Mouse (Mus musculus) lung, postnatal 0 days (tissue): ENCODE data around the gene Kif3c. TPM values are rescaled to one million over a fixed set of nuclear protein-coding genes. Genes with fewer than 3 reads are reported as not detected.

Source experiments
- ATAC-seq: fragments of 200-750 bp; cut with Nextera tagmentation; 2 replicates; pipeline ENCODE4 v1.8.0; 2017; ENCODE audit warnings: moderate library complexity
- DNase-seq: peaks from one replicate; pipeline ENCODE4 v3.0.0-alpha.2; 2016; ENCODE audit warnings: low spot score
- H3K27ac ChIP-seq: fragments of 300-500 bp; sonication (generic); 2 replicates; pipeline ENCODE4 v1.5.1; 2014; ENCODE audit warnings: antibody characterized with exemption, mild to moderate bottlenecking, low read length, mixed read lengths
- H3K27me3 ChIP-seq: fragments of 300-500 bp; sonication (generic); replicated peaks from 2 replicates; pipeline ENCODE4 v1.6.1; 2014; ENCODE audit warnings: low read length, mixed read lengths; ENCODE audit not compliant: insufficient read depth
- H3K36me3 ChIP-seq: fragments of 300-500 bp; sonication (generic); 2 replicates; pipeline ENCODE4 v1.6.1; 2014; ENCODE audit warnings: low read length, mixed read lengths; ENCODE audit not compliant: insufficient read depth
- H3K4me1 ChIP-seq: fragments of 300-500 bp; sonication (generic); 2 replicates; pipeline ENCODE4 v1.6.1; 2014; ENCODE audit warnings: antibody characterized with exemption, low read depth, low read length, mixed read lengths; ENCODE audit not compliant: insufficient read depth
- H3K4me2 ChIP-seq: fragments of 300-500 bp; sonication (generic); replicated peaks from 2 replicates; pipeline ENCODE4 v1.6.1; 2014; ENCODE audit warnings: low read depth, mild to moderate bottlenecking, low read length, moderate library complexity, mixed read lengths
- H3K4me3 ChIP-seq: fragments of 300-500 bp; sonication (generic); 2 replicates; pipeline ENCODE4 v1.5.1; 2014; ENCODE audit warnings: low read depth, low read length
- H3K9ac ChIP-seq: fragments of 300-500 bp; sonication (generic); replicated peaks from 2 replicates; pipeline ENCODE4 v1.6.1; 2014; ENCODE audit warnings: low read depth, mild to moderate bottlenecking
- H3K9me3 ChIP-seq: fragments of 300-500 bp; sonication (generic); 2 replicates; pipeline ENCODE4 v1.6.1; 2016; ENCODE audit warnings: low read length, mixed read lengths
- CTCF ChIP-seq: IDR thresholded peaks from 2 replicates; pipeline ENCODE4 v1.5.1; 2016; ENCODE audit warnings: antibody characterized with exemption, mild to moderate bottlenecking
- EP300 ChIP-seq: IDR thresholded peaks from 2 replicates; pipeline ENCODE4 v1.6.1; 2016; ENCODE audit warnings: antibody characterized with exemption, mild to moderate bottlenecking, control low read depth
- WGBS: fragments of 180-500 bp; shearing (Covaris S2); extraction: QIAGEN DNeasy Blood & Tissue Kit; methylation state at CpG from one replicate; pipeline ENCODE4 v1.1.7; 2014; 5-methylcytosine and 5-hydroxymethylcytosine counted together
- polyA plus RNA-seq: library from polyadenylated mRNA; unstranded; fragments of >200 nt; fragmentation: Nextera tagmentation; extraction: Ambion mirVana; gene quantifications from 2 replicates; pipeline ENCODE4 v1.2.1, GENCODE M21; 2015

Gene Kif3c
- polyA plus RNA-seq, 1 experiment from 2014 or later: 5.6 TPM

- ATAC-seq: no peak
- no peak overlapping the region for H3K27ac ChIP-seq
These were observed 35.3 kb upstream of the Kif3c start for GRCm38 (mm10) chr12:3329677-3330076.

GRCm38 (mm10) chr12:3338931-3339330 lies 26.0 kb upstream of the Kif3c start:
- Histone ChIP-seq H3K9ac (no peak overlapping the region), H3K4me1 (no peaks in the 10 kb centered on the region), H3K27ac (no peak overlapping the region), H3K36me3 (no peaks in the 10 kb centered on the region), H3K27me3 (no peaks in the 10 kb centered on the region), H3K4me2 (no peak overlapping the region), H3K4me3 (no peak overlapping the region), H3K9me3 (no peaks in the 10 kb centered on the region)
- TF ChIP-seq CTCF: no peak
- TF ChIP-seq EP300: no peak
- DNase-seq (no peak), ATAC-seq (no peak)
- 67% methylated on average over 1 of the region's 1 CpGs for WGBS

More at GRCm38 (mm10) chr12:3329677-3330076, 35.3 kb upstream of the Kif3c start:
- Histone ChIP-seq H3K4me1 (no peaks in the 10 kb centered on the region), H3K4me3 (no peak overlapping the region), H3K9ac (no peak overlapping the region), H3K36me3 (no peaks in the 10 kb centered on the region), H3K4me2 (no peak overlapping the region), H3K27me3 (no peaks in the 10 kb centered on the region), H3K9me3 (no peaks in the 10 kb centered on the region)
- no peak for DNase-seq
- no peak for TF ChIP-seq CTCF
- TF ChIP-seq EP300: no peak
- 78% methylated on average over 4 of the region's 4 CpGs for WGBS

GRCm38 (mm10) chr12:3344155-3344554 lies 20.8 kb upstream of the Kif3c start:
- no peak overlapping the region for H3K4me2 ChIP-seq
- H3K9ac ChIP-seq: no peak overlapping the region
- H3K4me3 ChIP-seq: no peak overlapping the region
- TF ChIP-seq EP300 (no peak), CTCF (no peak)
- DNase-seq: no peak
- ATAC-seq: no peak
- H3K36me3 ChIP-seq: no peaks in the 10 kb centered on the region
- 80% methylated on average over 2 of the region's 2 CpGs for WGBS
- no peaks in the 10 kb centered on the region for H3K27me3 ChIP-seq
- H3K27ac ChIP-seq: no peak overlapping the region
- H3K4me1 ChIP-seq: no peaks in the 10 kb centered on the region
- H3K9me3 ChIP-seq: no peaks in the 10 kb centered on the region

- no peaks in the 10 kb centered on the region for H3K4me1 ChIP-seq
- TF ChIP-seq EP300 (no peak), CTCF (no peak)
- no peak for DNase-seq
- H3K9ac ChIP-seq: no peak overlapping the region
- no peaks in the 10 kb centered on the region for H3K27me3 ChIP-seq
- no peak overlapping the region for H3K4me2 ChIP-seq
- ATAC-seq: no peak
- H3K9me3 ChIP-seq: no peaks in the 10 kb centered on the region
- H3K36me3 ChIP-seq: no peaks in the 10 kb centered on the region
- H3K4me3 ChIP-seq: no peak overlapping the region
- H3K27ac ChIP-seq: no peak overlapping the region
- 80% methylated on average over 5 of the region's 5 CpGs for WGBS
These were observed 19.9 kb upstream of the Kif3c start for GRCm38 (mm10) chr12:3345038-3345437.

GRCm38 (mm10) chr12:3347682-3348081 lies 17.2 kb upstream of the Kif3c start:
- no peak for TF ChIP-seq CTCF
- no peak for TF ChIP-seq EP300
- H3K27ac ChIP-seq: no peak overlapping the region
- no peak overlapping the region for H3K9ac ChIP-seq
- H3K4me3 ChIP-seq: no peak overlapping the region
- no peak for DNase-seq
- H3K9me3 ChIP-seq: no peaks in the 10 kb centered on the region
- H3K4me1 ChIP-seq: no peaks in the 10 kb centered on the region
- H3K27me3 ChIP-seq: no peaks in the 10 kb centered on the region
- no peaks in the 10 kb centered on the region for H3K36me3 ChIP-seq
- no peak for ATAC-seq
- H3K4me2 ChIP-seq: no peak overlapping the region

GRCm38 (mm10) chr12:3349387-3349786 lies 15.5 kb upstream of the Kif3c start:
- H3K4me3 ChIP-seq: no peak overlapping the region
- H3K4me1 ChIP-seq: no peaks in the 10 kb centered on the region
- TF ChIP-seq CTCF (no peak), EP300 (no peak)
- ATAC-seq: no peak
- H3K9me3 ChIP-seq: no peaks in the 10 kb centered on the region
- DNase-seq: no peak
- H3K4me2 ChIP-seq: no peak overlapping the region
- H3K36me3 ChIP-seq: no peaks in the 10 kb centered on the region
- no peaks in the 10 kb centered on the region for H3K27me3 ChIP-seq
- no peak overlapping the region for H3K27ac ChIP-seq
- WGBS: 61% methylated on average over 3 of the region's 3 CpGs
- H3K9ac ChIP-seq: no peak overlapping the region

- TF ChIP-seq CTCF (no peak), EP300 (no peak)
- DNase-seq (no peak), ATAC-seq (no peak)
- no peak overlapping the region for H3K4me3 ChIP-seq
- H3K9ac ChIP-seq: no peak overlapping the region
- no peak overlapping the region for H3K27ac ChIP-seq
- H3K9me3 ChIP-seq: no peaks in the 10 kb centered on the region
- 70% methylated on average over 5 of the region's 5 CpGs for WGBS
- no peak overlapping the region for H3K4me2 ChIP-seq
- H3K4me1 ChIP-seq: no peaks in the 10 kb centered on the region
- no peaks in the 10 kb centered on the region for H3K36me3 ChIP-seq
- H3K27me3 ChIP-seq: no peaks in the 10 kb centered on the region
These were observed 14.8 kb upstream of the Kif3c start for GRCm38 (mm10) chr12:3350136-3350535.
